Mouse (Mus musculus): ENCODE measurements around the gene Cers3.

Gene Cers3

GRCm38 (mm10) chr7:66779944-66780942 is 36.9 kb downstream of the Cers3 start:
- in situ Hi-C loops (cut with MboI, MseI) = no loop called here

- in situ Hi-C loops (cut with MboI, MseI) = no loop called here
Measured at GRCm38 (mm10) chr7:66786476-66786875, 43.2 kb downstream of the Cers3 start.

- in situ Hi-C loops (cut with MboI, MseI) = no loop called here
Measured at GRCm38 (mm10) chr7:66787816-66788215, 44.5 kb downstream of the Cers3 start.

GRCm38 (mm10) chr7:66789860-66790748 is 46.8 kb downstream of the Cers3 start:
- in situ Hi-C loops (cut with MboI, MseI) = no loop called here

- in situ Hi-C loops (cut with MboI, MseI) = no loop called here
Measured at GRCm38 (mm10) chr7:66791022-66791421, 47.7 kb downstream of the Cers3 start.

- in situ Hi-C loops (cut with MboI, MseI) = no loop called here
Measured at GRCm38 (mm10) chr7:66796909-66797308, 53.6 kb downstream of the Cers3 start.

- in situ Hi-C loops (cut with MboI, MseI) = no loop called here
Measured at GRCm38 (mm10) chr7:66797345-66797744, 54.0 kb downstream of the Cers3 start.

- in situ Hi-C loops (cut with MboI, MseI) = no loop called here
Measured at GRCm38 (mm10) chr7:66798826-66799225, 55.5 kb downstream of the Cers3 start.

- in situ Hi-C loops (cut with MboI, MseI) = no loop called here
Measured at GRCm38 (mm10) chr7:66800784-66801183, 57.5 kb downstream of the Cers3 start.

- in situ Hi-C loops (cut with MboI, MseI) = no loop called here
Measured at GRCm38 (mm10) chr7:66801785-66802184, 58.5 kb downstream of the Cers3 start.

GRCm38 (mm10) chr7:66803798-66804197 is 60.5 kb downstream of the Cers3 start:
- in situ Hi-C loops (cut with MboI, MseI) = no loop called here

GRCm38 (mm10) chr7:66806801-66807200 is 63.5 kb downstream of the Cers3 start:
- in situ Hi-C loops (cut with MboI, MseI) = no loop called here

- in situ Hi-C loops (cut with MboI, MseI) = loop anchor here (10.0 kb wide), 1 partner anchor 384 kb away; no protein-coding TSS in a partner anchor
Measured at GRCm38 (mm10) chr7:66810436-66810835, 67.1 kb downstream of the Cers3 start.

- in situ Hi-C loops (cut with MboI, MseI) = loop anchor here (10.0 kb wide), 1 partner anchor 384 kb away; no protein-coding TSS in a partner anchor
Measured at GRCm38 (mm10) chr7:66811294-66811693, 68.0 kb downstream of the Cers3 start.

- in situ Hi-C loops (cut with MboI, MseI) = loop anchor here (10.0 kb wide), 1 partner anchor 383 kb away; no protein-coding TSS in a partner anchor
Measured at GRCm38 (mm10) chr7:66812289-66812688, 69.0 kb downstream of the Cers3 start.

- in situ Hi-C loops (cut with MboI, MseI) = loop anchor here (10.0 kb wide), 1 partner anchor 382 kb away; no protein-coding TSS in a partner anchor
Measured at GRCm38 (mm10) chr7:66812737-66813136, 69.4 kb downstream of the Cers3 start.

GRCm38 (mm10) chr7:66813172-66813571 is 69.9 kb downstream of the Cers3 start:
- in situ Hi-C loops (cut with MboI, MseI) = loop anchor here (10.0 kb wide), 1 partner anchor 382 kb away; no protein-coding TSS in a partner anchor

GRCm38 (mm10) chr7:66815526-66815925 is 72.2 kb downstream of the Cers3 start:
- in situ Hi-C loops (cut with MboI, MseI) = loop anchor here (10.0 kb wide), 1 partner anchor 379 kb away; no protein-coding TSS in a partner anchor

- in situ Hi-C loops (cut with MboI, MseI) = no loop called here
Measured at GRCm38 (mm10) chr7:66820034-66820433, 76.7 kb downstream of the Cers3 start.

GRCm38 (mm10) chr7:66830803-66831202 is 87.5 kb downstream of the Cers3 start:
- in situ Hi-C loops (cut with MboI, MseI) = loop anchor here (25.0 kb wide), 1 partner anchor 719 kb away; the partner anchor contains the start of gene Chsy1

- in situ Hi-C loops (cut with MboI, MseI) = loop anchor here (25.0 kb wide), 1 partner anchor 719 kb away; the partner anchor contains the start of gene Chsy1
Measured at GRCm38 (mm10) chr7:66831295-66831694, 88.0 kb downstream of the Cers3 start.
